Mouse (Mus musculus) heart, postnatal 0 days (tissue): ENCODE measurements around the gene Dolpp1. TPM values are rescaled to one million over a fixed set of nuclear protein-coding genes. Genes with fewer than 3 reads are reported as not detected.

Experiments
- ATAC-seq: fragments of 200-750 bp; cut with Nextera tagmentation; 2 replicates; pipeline ENCODE4 v1.8.0; 2017; ENCODE audit warnings: low read depth, moderate number of reproducible peaks, moderate library complexity; ENCODE audit not compliant: insufficient read depth
- DNase-seq: peaks from one replicate; pipeline ENCODE4 v3.0.0-alpha.2; 2016; ENCODE audit warnings: low spot score
- H3K27ac ChIP-seq: fragments of 300-500 bp; sonication (generic); 2 replicates; pipeline ENCODE4 v1.5.1; 2014; ENCODE audit warnings: low read depth, mild to moderate bottlenecking
- H3K27me3 ChIP-seq: fragments of 300-500 bp; sonication (generic); 2 replicates; pipeline ENCODE4 v1.6.1; 2014; ENCODE audit warnings: low read length, mixed read lengths; ENCODE audit not compliant: control insufficient read depth, insufficient read depth
- H3K36me3 ChIP-seq: fragments of 300-500 bp; sonication (generic); replicated peaks from 2 replicates; pipeline ENCODE4 v1.6.1; 2014; ENCODE audit warnings: low read length, mixed read lengths; ENCODE audit not compliant: control insufficient read depth, insufficient read depth
- H3K4me1 ChIP-seq: fragments of 300-500 bp; sonication (generic); 2 replicates; pipeline ENCODE4 v1.6.1; 2014; ENCODE audit warnings: antibody characterized with exemption; ENCODE audit not compliant: control insufficient read depth, insufficient read depth
- H3K4me2 ChIP-seq: fragments of 300-500 bp; sonication (generic); 2 replicates; pipeline ENCODE4 v1.6.1; 2014; ENCODE audit warnings: low read depth, mild to moderate bottlenecking, low read length, moderate library complexity
- H3K4me3 ChIP-seq: fragments of 300-500 bp; sonication (generic); 2 replicates; pipeline ENCODE4 v1.5.1; 2014; ENCODE audit warnings: low read depth, low read length
- H3K9ac ChIP-seq: fragments of 300-500 bp; sonication (generic); replicated peaks from 2 replicates; pipeline ENCODE4 v1.6.1; 2014; ENCODE audit warnings: low read depth, low read length, mixed read lengths
- H3K9me3 ChIP-seq: fragments of 300-500 bp; sonication (generic); replicated peaks from 2 replicates; pipeline ENCODE4 v1.6.1; 2016; ENCODE audit warnings: low read length; ENCODE audit not compliant: control insufficient read depth
- CTCF ChIP-seq: IDR thresholded peaks from 2 replicates; pipeline ENCODE4 v1.5.1; 2016; ENCODE audit warnings: antibody characterized with exemption, control low read depth, low read depth
- EP300 ChIP-seq: IDR thresholded peaks from 2 replicates; pipeline ENCODE4 v1.6.1; 2016; ENCODE audit warnings: antibody characterized with exemption, low read depth
- WGBS: fragments of 180-500 bp; shearing (Covaris S2); extraction: QIAGEN DNeasy Blood & Tissue Kit; methylation state at CpG from one replicate; pipeline ENCODE4 v1.1.7; 2014; 5-methylcytosine and 5-hydroxymethylcytosine counted together
- polyA plus RNA-seq: library from polyadenylated mRNA; unstranded; fragments of >200 nt; fragmentation: Nextera tagmentation; extraction: Ambion mirVana; gene quantifications from 2 replicates; pipeline ENCODE4 v1.2.1, GENCODE M21; 2015
- total RNA-seq: library from RNA; depleted of rRNA; stranded (reverse); fragments of >200 nt; gene quantifications from 2 replicates; pipeline ENCODE4 v1.2.3, GENCODE M21; 2014; ENCODE audit warnings: low replicate concordance

Dolpp1 gene
- total and polyA plus RNA-seq, 2 experiments from 2014 or later = 15.0 to 56.4 TPM

- 44% methylated on average over 4 of the region's 4 CpGs for WGBS
- DNase-seq = no peak
- TF ChIP-seq EP300 = no peak
- TF ChIP-seq CTCF = peak; percentile 7; the same call in 1 of the 2 replicates
- Histone ChIP-seq H3K27ac (peak overlapping the region; percentile 97), H3K9me3 (no peaks in the 10 kb centered on the region), H3K4me3 (no peak overlapping the region), H3K36me3 (peaks cover 40% of the 10 kb centered on the region), H3K9ac (peak overlapping the region; percentile 19), H3K4me2 (peak overlapping the region; percentile 61), H3K4me1 (peaks cover 63% of the 10 kb centered on the region), H3K27me3 (no peaks in the 10 kb centered on the region)
- ATAC-seq = no peak
These were observed 51.2 kb downstream of the Dolpp1 start for GRCm38 (mm10) chr2:30443281-30443680.

- WGBS = 36% methylated on average over 5 of the region's 5 CpGs
- peaks cover 37% of the 10 kb centered on the region for H3K36me3 ChIP-seq
- DNase-seq = no peak
- H3K4me3 ChIP-seq = no peak overlapping the region
- H3K27me3 ChIP-seq = no peaks in the 10 kb centered on the region
- H3K9ac ChIP-seq = no peak overlapping the region
- H3K4me2 ChIP-seq = no peak overlapping the region
- no peak for ATAC-seq
- peak overlapping the region; percentile 97 for H3K27ac ChIP-seq
- H3K9me3 ChIP-seq = no peaks in the 10 kb centered on the region
- TF ChIP-seq EP300 = no peak
- TF ChIP-seq CTCF = no peak
- H3K4me1 ChIP-seq = peaks cover 63% of the 10 kb centered on the region
These were observed 52.0 kb downstream of the Dolpp1 start for GRCm38 (mm10) chr2:30444006-30444405.

- H3K27me3 ChIP-seq = no peaks in the 10 kb centered on the region
- no peak overlapping the region for H3K4me2 ChIP-seq
- peak overlapping the region; percentile 97 for H3K27ac ChIP-seq
- H3K4me3 ChIP-seq = no peak overlapping the region
- 0 out of 2 replicates have a peak overlapping the region, but pooled peaks have one; percentile 37 for H3K9ac ChIP-seq
- H3K4me1 ChIP-seq = peaks cover 63% of the 10 kb centered on the region
- no peak for DNase-seq
- H3K9me3 ChIP-seq = no peaks in the 10 kb centered on the region
- TF ChIP-seq EP300 (no peak), CTCF (no peak)
- peaks cover 37% of the 10 kb centered on the region for H3K36me3 ChIP-seq
- ATAC-seq = no peak
These were observed 52.4 kb downstream of the Dolpp1 start for GRCm38 (mm10) chr2:30444450-30444849.

- Histone ChIP-seq H3K36me3 (peaks cover 40% of the 10 kb centered on the region), H3K27me3 (no peaks in the 10 kb centered on the region), H3K4me3 (no peak overlapping the region), H3K4me2 (no peak overlapping the region), H3K27ac (peak overlapping the region; percentile 74), H3K4me1 (peaks cover 56% of the 10 kb centered on the region), H3K9me3 (no peaks in the 10 kb centered on the region), H3K9ac (peak overlapping the region; percentile 37)
- ATAC-seq = no peak
- WGBS = 33% methylated on average over 2 of the region's 2 CpGs
- no peak for TF ChIP-seq CTCF
- TF ChIP-seq EP300 = peak; percentile 39; the same call in 1 of the 2 replicates
- DNase-seq = peak; percentile 58
These were observed 53.3 kb downstream of the Dolpp1 start for GRCm38 (mm10) chr2:30445312-30445711.

GRCm38 (mm10) chr2:30446891-30447826 lies 55.1 kb downstream of the Dolpp1 start:
- no peak overlapping the region; the same call in 1 of the 2 replicates for H3K9ac ChIP-seq
- TF ChIP-seq CTCF (no peak), EP300 (no peak)
- WGBS = 59% methylated on average over 10 of the region's 10 CpGs
- H3K4me2 ChIP-seq = no peak overlapping the region
- DNase-seq = no peak
- peaks cover 44% of the 10 kb centered on the region for H3K36me3 ChIP-seq
- no peaks in the 10 kb centered on the region for H3K9me3 ChIP-seq
- peaks cover 44% of the 10 kb centered on the region for H3K4me1 ChIP-seq
- peak overlapping the region; percentile 74 for H3K27ac ChIP-seq
- no peak for ATAC-seq
- no peak overlapping the region for H3K4me3 ChIP-seq
- H3K27me3 ChIP-seq = no peaks in the 10 kb centered on the region
